Mouse (Mus musculus) ES-Bruce4 (cell line): Measurements from ENCODE around the gene Epha8. TPM values are rescaled to one million over a fixed set of nuclear protein-coding genes. Genes with fewer than 3 reads are reported as not detected.

ENCODE experiments used
- H3K27ac ChIP-seq: 2 replicates; pipeline ENCODE4 v1.5.1; 2012; ENCODE audit warnings: low read length, inconsistent platforms; ENCODE audit not compliant: insufficient read depth
- H3K27me3 ChIP-seq: 2 replicates; pipeline ENCODE4 v1.6.1; 2012; ENCODE audit warnings: mild to moderate bottlenecking, low read length, inconsistent platforms; ENCODE audit not compliant: control insufficient read depth, poor library complexity, insufficient read depth, severe bottlenecking
- H3K36me3 ChIP-seq: 2 replicates; pipeline ENCODE4 v1.6.1; 2012; ENCODE audit warnings: inconsistent platforms, mild to moderate bottlenecking, low read length, moderate library complexity; ENCODE audit not compliant: control insufficient read depth, poor library complexity, insufficient read depth, severe bottlenecking
- H3K4me1 ChIP-seq: one replicate; pipeline ENCODE4 v1.8.1; 2011; ENCODE audit warnings: low read length; ENCODE audit not compliant: control insufficient read depth, insufficient read depth
- H3K4me3 ChIP-seq: 2 replicates; pipeline ENCODE4 v1.5.1; 2011; ENCODE audit warnings: low read depth, mild to moderate bottlenecking, low read length
- H3K9ac ChIP-seq: 2 replicates; pipeline ENCODE4 v1.6.1; 2012; ENCODE audit warnings: low read depth, mild to moderate bottlenecking, inconsistent platforms; ENCODE audit not compliant: poor library complexity, severe bottlenecking
- H3K9me3 ChIP-seq: replicated peaks from 2 replicates; pipeline ENCODE4 v1.6.1; 2012; ENCODE audit warnings: mild to moderate bottlenecking, low read length, inconsistent platforms; ENCODE audit not compliant: control insufficient read depth, poor library complexity, insufficient read depth, severe bottlenecking
- CTCF ChIP-seq: IDR thresholded peaks from one replicate; pipeline ENCODE4 v1.8.1; 2011; ENCODE audit warnings: low read depth, low read length
- EP300 ChIP-seq: IDR thresholded peaks from 2 replicates; pipeline ENCODE4 v1.6.1; 2011; ENCODE audit warnings: low read depth, low read length; ENCODE audit not compliant: insufficient read depth
- POLR2A ChIP-seq: IDR thresholded peaks from one replicate; pipeline ENCODE4 v1.8.1; 2011; ENCODE audit warnings: low read length; ENCODE audit not compliant: insufficient read depth
- polyA plus RNA-seq: library from polyadenylated mRNA; stranded (reverse); fragments of >200 nt; gene quantifications from 2 replicates; pipeline ENCODE4 v1.2.4, GENCODE M21; 2011; ENCODE audit warnings: low read depth; ENCODE audit not compliant: missing spikeins, insufficient read depth, insufficient read length

Epha8 gene
- polyA plus RNA-seq, 1 experiment: 0.72 TPM

DNA sequence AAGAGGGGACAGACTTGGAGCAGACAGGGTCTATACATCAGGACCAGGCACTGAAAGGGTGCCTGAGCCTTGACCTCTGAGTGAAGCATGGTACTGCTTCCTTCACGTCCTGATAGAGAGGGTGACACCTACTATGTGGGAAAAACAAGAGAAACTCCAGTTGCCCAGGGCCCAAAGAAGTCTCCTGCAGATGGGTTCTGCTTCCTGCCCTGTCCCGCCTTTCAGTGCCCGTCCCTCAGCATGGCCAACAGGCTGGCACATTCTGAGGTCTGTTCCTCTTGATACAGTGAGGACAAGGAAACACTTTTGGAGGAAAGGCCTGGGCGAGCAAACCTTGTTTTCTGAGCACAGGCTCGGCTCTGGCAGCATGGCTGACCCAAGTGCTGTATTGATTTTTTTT lies 68.9 kb downstream of the Epha8 start:
- H3K4me3 ChIP-seq: no peak overlapping the region
- TF ChIP-seq POLR2A (no peak), EP300 (no peak), CTCF (no peak)
- H3K9me3 ChIP-seq: no peaks in the 10 kb centered on the region
- H3K4me1 ChIP-seq: no peaks in the 10 kb centered on the region
- H3K36me3 ChIP-seq: no peaks in the 10 kb centered on the region
- no peak overlapping the region for H3K9ac ChIP-seq
- H3K27ac ChIP-seq: no peak overlapping the region
- H3K27me3 ChIP-seq: no peaks in the 10 kb centered on the region

DNA sequence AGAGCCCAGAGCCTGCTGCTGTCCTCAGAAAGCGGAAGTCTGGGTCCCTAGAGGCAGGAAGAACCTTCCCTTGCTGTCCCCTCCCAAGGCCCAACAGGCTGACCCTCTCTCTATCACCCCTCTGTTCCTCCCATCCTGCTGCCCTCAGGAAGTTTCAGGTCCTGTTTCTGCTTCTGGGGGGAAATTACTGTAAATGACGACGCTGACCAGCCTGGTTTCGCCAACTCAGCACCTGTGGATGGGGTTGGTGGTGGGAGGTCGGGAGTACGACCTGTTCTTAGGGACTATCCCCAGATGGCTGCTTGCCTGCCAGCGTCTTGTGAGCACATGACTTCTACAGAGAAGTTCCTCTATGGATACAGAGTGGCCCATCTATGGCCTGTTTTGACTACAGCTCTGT lies 70.5 kb downstream of the Epha8 start, which contains the start of gene C1qb:
Gene C1qb (minus strand): TSS at position 87 of the 400 bp plus-strand sequence.
- Histone ChIP-seq H3K27ac (no peak within 1 kb of the TSS), H3K36me3 (no peaks in the 10 kb centered on the region), H3K9me3 (no peaks in the 10 kb centered on the region), H3K27me3 (no peaks in the 10 kb centered on the region), H3K9ac (no peak within 1 kb of the TSS), H3K4me3 (no peak within 1 kb of the TSS), H3K4me1 (no peaks in the 10 kb centered on the region)
- no peak for TF ChIP-seq POLR2A
- TF ChIP-seq EP300: no peak
- TF ChIP-seq CTCF: no peak

Other genes starting within 250 kb of the Epha8 start
- 15.1 and 15.5 TPM in 2 replicates for gene Ephb2, start 120.8 kb downstream of the Epha8 start, polyA plus RNA-seq
- not detected in 2 replicates for gene C1qb, start 70.6 kb downstream of the Epha8 start, polyA plus RNA-seq
- not detected in 2 replicates for gene C1qc, start 63.8 kb downstream of the Epha8 start, polyA plus RNA-seq
- not detected in 2 replicates for gene C1qa, start 58.0 kb downstream of the Epha8 start, polyA plus RNA-seq
- 8.0 and 8.6 TPM in 2 replicates for gene Zbtb40, start 92.0 kb upstream of the Epha8 start, polyA plus RNA-seq